Mouse (Mus musculus) forebrain, postnatal 0 days (tissue): ENCODE measurements at regions not wholly inside any gene's neighbourhood (a gene's known extent, or its start where the extent isn't known, plus 50 kb on each side); places are given as distances from the start of the nearest gene placed in this dataset.
"Not testable (repeated sequence)": the region's sequence is repeated elsewhere in the genome, so short reads cannot be mapped to it uniquely, and the experiment has no call there.

Source experiments
- ATAC-seq: fragments of 200-750 bp; cut with Nextera tagmentation; 2 replicates; pipeline ENCODE4 v1.8.0; 2017; ENCODE audit warnings: mild to moderate bottlenecking, moderate library complexity
- DNase-seq: peaks from one replicate; pipeline ENCODE4 v3.0.0-alpha.2; 2015
- H3K27ac ChIP-seq: fragments of 300-500 bp; sonication (generic); 2 replicates; pipeline ENCODE4 v1.5.1; 2014; ENCODE audit warnings: low read depth, mild to moderate bottlenecking, antibody characterized with exemption, low read length, moderate library complexity, mixed read lengths
- H3K27me3 ChIP-seq: fragments of 300-500 bp; sonication (generic); 2 replicates; pipeline ENCODE4 v1.6.1; 2014; ENCODE audit warnings: mild to moderate bottlenecking, low read length, mixed read lengths; ENCODE audit not compliant: insufficient read depth
- H3K36me3 ChIP-seq: fragments of 300-500 bp; sonication (generic); 2 replicates; pipeline ENCODE4 v1.6.1; 2014; ENCODE audit warnings: mild to moderate bottlenecking, moderate library complexity; ENCODE audit not compliant: insufficient read depth
- H3K4me1 ChIP-seq: fragments of 300-500 bp; sonication (generic); 2 replicates; pipeline ENCODE4 v1.6.1; 2014; ENCODE audit warnings: antibody characterized with exemption; ENCODE audit not compliant: insufficient read depth
- H3K4me2 ChIP-seq: fragments of 300-500 bp; sonication (generic); 2 replicates; pipeline ENCODE4 v1.6.1; 2014; ENCODE audit warnings: low read depth, mild to moderate bottlenecking, moderate library complexity
- H3K4me3 ChIP-seq: fragments of 300-500 bp; sonication (generic); 2 replicates; pipeline ENCODE4 v1.5.1; 2014; ENCODE audit warnings: low read depth, low read length, mixed read lengths
- H3K9ac ChIP-seq: fragments of 300-500 bp; sonication (generic); 2 replicates; pipeline ENCODE4 v1.6.1; 2014; ENCODE audit warnings: mild to moderate bottlenecking
- H3K9me3 ChIP-seq: fragments of 300-500 bp; sonication (generic); 2 replicates; pipeline ENCODE4 v1.6.1; 2016; ENCODE audit warnings: low read length
- CTCF ChIP-seq: sonication (generic); IDR thresholded peaks from 2 replicates; pipeline ENCODE4 v1.5.1; 2016; ENCODE audit warnings: antibody characterized with exemption, control low read depth, low read depth
- WGBS: fragments of 180-500 bp; shearing (Covaris S2); extraction: QIAGEN DNeasy Blood & Tissue Kit; methylation state at CpG from one replicate; pipeline ENCODE4 v1.1.7; 2014; 5-methylcytosine and 5-hydroxymethylcytosine counted together

DNA sequence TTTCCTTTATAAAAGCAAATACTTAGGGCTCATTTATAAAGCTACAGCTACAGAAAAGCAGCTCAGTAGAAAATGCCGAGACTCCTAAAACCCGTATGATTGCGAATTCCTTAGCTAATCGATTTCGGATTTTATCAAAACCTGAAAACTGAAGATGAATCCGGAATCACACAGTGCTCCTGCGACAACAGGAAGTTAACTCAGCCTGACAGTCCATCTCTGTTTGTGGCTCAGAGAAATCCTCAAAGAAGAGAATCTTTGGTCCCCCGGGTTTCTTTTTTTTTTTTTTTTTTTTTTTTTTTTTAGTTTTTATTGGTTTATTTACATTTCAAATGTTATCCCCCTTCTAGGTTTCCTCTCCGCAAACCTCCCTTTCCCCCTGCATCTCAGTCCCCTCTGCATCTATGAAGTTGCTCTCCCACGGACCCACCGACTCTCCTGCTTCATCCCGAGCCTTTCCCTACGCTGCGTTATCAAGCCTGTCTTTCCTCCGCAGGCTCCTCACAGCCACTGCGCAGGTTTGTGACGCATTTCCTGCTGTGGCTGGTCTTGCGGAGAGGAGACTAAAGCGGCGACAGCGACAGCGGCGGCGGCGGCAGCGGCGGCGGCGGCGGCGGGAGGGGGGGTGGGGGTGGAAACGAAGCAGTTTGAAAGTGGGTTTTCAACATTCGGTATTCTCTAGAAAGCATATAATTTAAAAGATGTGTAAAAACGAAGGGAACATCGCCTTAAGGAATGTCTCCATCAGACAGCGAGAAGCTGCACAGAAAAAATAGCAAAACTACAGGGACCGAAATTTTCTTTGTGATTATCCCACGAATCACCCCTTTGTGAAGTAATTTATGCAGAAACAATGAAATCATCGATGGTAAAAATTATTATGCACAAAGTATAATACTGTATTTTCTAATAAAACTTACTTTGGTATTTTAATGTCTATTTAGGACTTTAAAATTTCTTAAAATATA lies 352.3 kb upstream of the Snrpn start:
- ATAC-seq (peak; percentile 99), DNase-seq (peak; percentile 71)
- WGBS: 19% methylated on average over 39 of the region's 39 CpGs
- H3K9me3 ChIP-seq, H3K27me3 ChIP-seq, H3K4me1 ChIP-seq, H3K36me3 ChIP-seq: not testable (repeated sequence)
- H3K4me3 ChIP-seq: peak overlapping the region; percentile 30
- peak overlapping the region; percentile 29; the same call in 1 of the 2 replicates for H3K27ac ChIP-seq
- H3K9ac ChIP-seq: peak overlapping the region; percentile 35; the same call in 1 of the 2 replicates
- H3K4me2 ChIP-seq: 0 out of 2 replicates have a peak overlapping the region, but pooled peaks have one; percentile 17

DNA sequence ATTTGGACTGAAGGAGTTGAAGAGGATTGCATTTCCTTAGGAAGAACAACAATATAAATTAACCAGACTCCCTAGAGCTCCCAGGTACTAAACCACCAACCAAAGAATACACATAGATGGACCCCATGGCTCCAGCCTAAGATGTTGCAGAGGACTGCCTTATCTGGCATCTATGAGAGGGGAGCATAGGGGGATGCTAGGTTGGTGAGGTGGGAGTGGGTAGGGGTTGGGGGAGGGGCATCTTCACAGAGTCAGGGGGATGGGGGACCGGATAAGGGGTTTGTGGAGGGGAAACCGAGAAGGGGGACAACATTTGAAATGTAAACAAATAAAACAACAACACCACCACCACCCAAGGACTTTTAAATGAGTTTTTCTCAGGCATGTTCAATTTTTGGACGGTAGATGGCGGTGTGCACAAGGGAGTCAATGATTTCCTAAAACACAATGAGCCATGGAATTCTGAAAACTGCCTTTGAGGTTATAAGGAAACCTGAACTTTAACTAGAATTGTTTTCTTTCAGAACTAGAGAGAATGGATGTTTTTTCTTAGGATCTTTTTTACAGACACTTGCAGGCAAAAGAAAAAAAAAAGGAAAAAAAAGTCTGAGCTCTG lies 347.9 kb upstream of the Snrpn start:
- not testable (repeated sequence) for H3K9ac ChIP-seq, H3K27ac ChIP-seq, H3K9me3 ChIP-seq, H3K4me3 ChIP-seq, H3K36me3 ChIP-seq, H3K4me2 ChIP-seq, H3K4me1 ChIP-seq, H3K27me3 ChIP-seq, ATAC-seq
- 4% methylated on average over 4 of the region's 4 CpGs for WGBS
- peak; percentile 60 for TF ChIP-seq CTCF
- peak; percentile 30 for DNase-seq

DNA sequence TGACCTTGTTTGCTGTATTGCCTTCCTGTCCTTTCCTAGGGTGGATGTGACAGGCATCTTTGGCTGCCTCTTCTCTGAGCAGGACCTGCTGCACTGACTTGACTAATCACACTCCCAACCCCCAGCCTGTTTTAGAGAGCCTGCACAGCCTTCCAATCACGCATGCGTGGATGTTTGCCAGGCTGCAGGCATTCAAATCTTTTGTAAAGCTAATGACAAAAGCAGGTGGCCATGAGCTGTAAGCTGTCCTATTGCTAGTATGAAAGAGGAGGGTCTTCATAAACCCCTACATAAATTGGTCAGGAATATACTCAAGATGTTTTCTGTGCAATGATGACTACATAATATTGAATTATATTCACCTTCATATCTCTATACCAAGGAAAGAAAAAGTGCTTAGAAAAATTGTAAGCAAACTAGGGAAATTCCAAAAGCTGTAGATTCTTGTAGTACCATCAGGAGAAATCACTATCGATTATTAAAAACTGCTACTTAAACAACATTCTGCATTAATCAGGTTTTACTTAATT lies 310.1 kb upstream of the Snrpn start:
- H3K4me3 ChIP-seq, H3K4me2 ChIP-seq, H3K27ac ChIP-seq, H3K27me3 ChIP-seq, H3K36me3 ChIP-seq, H3K9me3 ChIP-seq, H3K4me1 ChIP-seq, H3K9ac ChIP-seq: not testable (repeated sequence)
- ATAC-seq: peak; percentile 53; the same call in 1 of the 2 replicates
- DNase-seq: peak; percentile 16
- WGBS: 51% methylated on average over 3 of the region's 3 CpGs

DNA sequence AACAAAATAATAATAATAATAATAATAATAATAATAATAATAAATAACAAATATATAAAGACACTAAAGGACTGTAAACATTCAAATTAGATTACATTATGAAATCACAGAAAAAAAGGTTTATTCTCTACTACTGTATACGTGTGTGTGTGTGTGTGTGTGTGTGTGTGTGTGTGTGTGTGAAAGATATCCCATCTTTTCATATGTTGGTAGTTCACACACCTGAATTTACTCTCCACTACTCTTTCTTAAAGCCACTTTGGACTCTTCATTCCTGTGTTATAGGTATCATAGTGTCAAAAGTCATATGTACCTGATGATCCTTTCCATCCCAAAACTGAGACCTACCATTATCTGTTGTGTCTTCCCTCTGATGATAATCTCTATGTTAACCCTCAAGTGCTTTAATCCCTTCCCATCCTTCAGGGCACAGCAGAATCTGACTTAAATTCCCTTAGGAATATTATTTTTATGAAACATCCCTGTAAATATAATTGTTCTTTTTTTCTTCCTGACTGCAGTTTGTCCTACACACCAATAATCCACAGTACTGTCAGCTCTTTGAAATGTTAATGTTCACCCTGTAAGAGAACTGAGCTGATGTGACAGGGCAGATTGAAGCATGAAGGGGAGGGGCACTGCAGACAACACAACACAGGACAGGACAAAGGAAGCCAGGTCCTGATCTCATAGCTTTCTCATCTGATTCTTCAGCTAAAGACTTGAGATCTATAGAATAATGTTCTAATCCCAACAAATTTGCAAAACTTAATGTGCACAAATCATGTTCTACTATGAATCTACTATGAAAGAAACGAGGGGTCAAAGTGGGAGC lies 309.4 kb upstream of the Snrpn start:
- H3K4me2 ChIP-seq, H3K27me3 ChIP-seq, H3K9ac ChIP-seq, H3K9me3 ChIP-seq, H3K4me1 ChIP-seq, H3K4me3 ChIP-seq, H3K36me3 ChIP-seq, H3K27ac ChIP-seq: not testable (repeated sequence)
- DNase-seq (peak; percentile 29), ATAC-seq (peak; percentile 63; the same call in 1 of the 2 replicates)
- 46% methylated on average over 2 of the region's 2 CpGs for WGBS

DNA sequence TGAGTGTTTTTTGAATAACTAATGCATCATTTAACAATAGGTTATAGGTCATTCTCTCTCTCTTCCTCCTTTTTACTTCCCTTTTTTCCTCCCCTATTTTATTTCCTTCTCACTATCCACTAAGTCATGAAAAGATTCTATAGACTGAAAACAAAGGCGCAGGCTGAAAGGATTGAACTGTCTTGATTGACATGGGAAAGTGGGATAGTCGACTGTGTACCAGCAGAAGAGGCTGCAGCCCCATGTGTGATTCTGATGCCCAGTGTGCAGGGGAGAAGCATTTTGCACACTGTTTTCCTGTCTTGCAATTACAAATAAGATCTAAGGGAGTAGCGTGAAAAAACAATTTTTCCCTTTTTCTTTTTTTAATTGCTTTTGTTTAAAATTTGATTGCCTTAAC lies 298.8 kb upstream of the Snrpn start:
- no peak overlapping the region for H3K27ac ChIP-seq
- no peaks in the 10 kb centered on the region for H3K27me3 ChIP-seq
- no peak for ATAC-seq
- no peak overlapping the region for H3K4me2 ChIP-seq
- 44% methylated on average over 3 of the region's 3 CpGs for WGBS
- no peak overlapping the region for H3K4me3 ChIP-seq
- no peaks in the 10 kb centered on the region for H3K4me1 ChIP-seq
- no peak for TF ChIP-seq CTCF
- H3K36me3 ChIP-seq: no peaks in the 10 kb centered on the region
- no peaks in the 10 kb centered on the region for H3K9me3 ChIP-seq
- no peak for DNase-seq
- H3K9ac ChIP-seq: no peak overlapping the region

DNA sequence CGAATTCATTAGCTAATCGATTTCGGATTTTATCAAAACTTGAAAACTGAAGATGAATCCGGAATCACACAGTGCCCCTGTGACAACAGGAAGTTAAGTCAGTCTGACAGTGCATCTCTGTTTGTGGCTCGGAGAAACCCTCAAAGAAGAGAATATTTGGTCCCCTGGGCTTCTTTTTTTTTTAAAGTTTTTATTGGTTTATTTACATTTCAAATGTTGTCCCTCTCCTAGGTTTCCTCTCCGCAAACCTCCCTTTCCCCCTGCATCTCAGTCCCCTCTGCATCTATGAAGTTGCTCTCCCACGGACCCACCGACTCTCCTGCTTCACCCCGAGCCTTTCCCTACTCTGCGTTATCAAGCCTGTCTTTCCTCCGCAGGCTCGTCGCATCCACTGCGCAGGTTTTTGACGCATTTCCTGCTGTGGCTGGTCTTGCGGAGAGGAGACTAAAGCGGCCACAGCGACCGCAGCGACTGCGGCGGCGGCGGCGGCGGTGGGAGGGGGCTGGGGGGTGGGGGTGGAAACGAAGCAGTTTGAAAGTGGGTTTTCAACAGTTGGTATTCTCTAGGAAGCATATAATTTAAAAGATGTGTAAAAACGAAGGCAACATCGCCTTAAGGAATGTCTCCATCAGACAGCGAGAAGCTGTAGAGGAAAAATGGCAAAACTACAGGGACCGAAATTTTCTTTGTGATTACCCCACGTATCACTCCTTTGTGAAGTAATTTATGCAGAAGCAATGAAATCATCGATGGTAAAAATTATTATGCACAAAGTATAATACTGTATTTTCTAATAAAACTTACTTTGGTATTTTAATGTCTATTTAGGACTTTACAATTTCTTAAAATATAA lies 251.2 kb upstream of the Snrpn start:
- Histone ChIP-seq H3K4me2 (peak overlapping the region; percentile 26), H3K9ac (peak overlapping the region; percentile 19), H3K4me3 (peak overlapping the region; percentile 29), H3K27ac (peak overlapping the region; percentile 67; the same call in 1 of the 2 replicates)
- not testable (repeated sequence) for H3K9me3 ChIP-seq, H3K27me3 ChIP-seq, H3K4me1 ChIP-seq, H3K36me3 ChIP-seq
- peak; percentile 99 for ATAC-seq
- WGBS: 20% methylated on average over 33 of the region's 33 CpGs
- peak; percentile 92 for DNase-seq
